Mouse (Mus musculus) hindbrain, embryonic 10.5 days (tissue): ENCODE data around the gene Csgalnact2. TPM values are rescaled to one million over a fixed set of nuclear protein-coding genes. Genes with fewer than 3 reads are reported as not detected.

Source experiments
- DNase-seq: peaks from one replicate; pipeline ENCODE4 v3.0.0-alpha.2; 2017; ENCODE audit warnings: low spot score
- H3K27ac ChIP-seq: fragments of 300-500 bp; sonication (generic); 2 replicates; pipeline ENCODE4 v1.5.1; 2016; ENCODE audit warnings: mild to moderate bottlenecking, moderate library complexity
- H3K27me3 ChIP-seq: fragments of 300-500 bp; sonication (generic); 2 replicates; pipeline ENCODE4 v1.6.1; 2016; ENCODE audit warnings: mild to moderate bottlenecking; ENCODE audit not compliant: poor library complexity, insufficient read depth, severe bottlenecking
- H3K36me3 ChIP-seq: fragments of 300-500 bp; sonication (generic); 2 replicates; pipeline ENCODE4 v1.6.1; 2016; ENCODE audit warnings: mild to moderate bottlenecking, moderate library complexity
- H3K4me1 ChIP-seq: fragments of 300-500 bp; sonication (generic); replicated peaks from 2 replicates; pipeline ENCODE4 v1.6.1; 2016; ENCODE audit warnings: mild to moderate bottlenecking
- H3K4me3 ChIP-seq: fragments of 300-500 bp; sonication (generic); 2 replicates; pipeline ENCODE4 v1.5.1; 2016; ENCODE audit warnings: mild to moderate bottlenecking, moderate library complexity
- H3K9me3 ChIP-seq: fragments of 300-500 bp; sonication (generic); 2 replicates; pipeline ENCODE4 v1.6.1; 2016; ENCODE audit warnings: mild to moderate bottlenecking, moderate library complexity
- WGBS: fragments of 180-500 bp; shearing (Covaris S2); methylation state at CpG from one replicate; pipeline ENCODE4 v1.1.7; 2016; 5-methylcytosine and 5-hydroxymethylcytosine counted together
- polyA plus RNA-seq: library from polyadenylated mRNA; unstranded; fragments of >200 nt; fragmentation: Nextera tagmentation; extraction: Ambion mirVana; gene quantifications from 2 replicates; pipeline ENCODE4 v1.2.1, GENCODE M21; 2016

Csgalnact2 gene
- polyA plus RNA-seq, 1 experiment from 2014 or later: 5.3 TPM

DNA sequence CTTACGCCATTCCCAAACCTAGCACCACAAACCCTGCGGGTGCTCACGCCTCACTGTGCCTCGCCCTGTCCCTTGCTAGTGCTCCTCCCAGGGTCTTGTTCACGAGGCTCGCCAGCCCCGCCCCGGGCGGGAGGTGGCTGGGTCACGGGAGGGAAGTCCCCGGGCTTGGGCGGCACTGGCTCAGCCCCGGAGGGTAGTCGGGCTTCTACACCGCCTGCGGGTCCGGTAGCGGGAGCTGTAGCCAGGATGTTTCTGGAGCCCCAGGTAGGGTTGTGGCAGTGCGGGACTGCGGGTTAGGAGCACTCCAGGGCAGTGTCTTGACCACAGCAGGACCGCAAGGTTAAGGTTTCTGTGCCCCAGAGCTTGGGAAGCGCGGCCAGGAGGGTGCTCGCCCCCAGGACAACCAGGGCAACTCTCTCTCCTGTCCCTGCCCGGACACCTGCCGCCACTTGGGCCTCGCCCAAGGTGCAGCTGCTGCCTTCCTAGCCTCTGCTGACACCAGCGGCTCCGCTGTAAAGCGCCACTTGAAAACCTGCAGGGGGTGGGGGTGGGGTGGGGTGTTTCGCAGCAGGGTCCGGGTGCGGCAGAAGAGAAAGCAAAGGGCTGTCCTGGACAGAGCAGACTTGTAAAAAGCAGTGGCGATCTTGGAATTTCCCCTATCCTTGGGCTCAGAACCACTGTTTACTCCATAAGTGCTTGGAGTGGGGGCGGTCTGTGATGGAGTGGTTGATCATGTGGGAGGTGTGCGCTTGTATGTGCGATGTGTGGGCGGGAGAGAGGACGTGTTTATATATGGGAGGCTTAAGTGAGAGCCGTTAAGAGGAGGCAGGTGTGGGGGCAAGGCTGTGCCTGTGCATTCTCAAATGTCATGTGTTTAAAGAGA lies 72.5 kb downstream of the Csgalnact2 start:
- peak overlapping the region; percentile 68 for H3K4me3 ChIP-seq
- peak overlapping the region; percentile 69 for H3K27ac ChIP-seq
- peak; percentile 16 for DNase-seq
- H3K36me3 ChIP-seq: no peaks in the 10 kb centered on the region
- no peaks in the 10 kb centered on the region for H3K9me3 ChIP-seq
- H3K27me3 ChIP-seq: peaks cover 45% of the 10 kb centered on the region
- H3K4me1 ChIP-seq: peaks cover 27% of the 10 kb centered on the region
- 3% methylated on average over 40 of the region's 40 CpGs for WGBS

DNA sequence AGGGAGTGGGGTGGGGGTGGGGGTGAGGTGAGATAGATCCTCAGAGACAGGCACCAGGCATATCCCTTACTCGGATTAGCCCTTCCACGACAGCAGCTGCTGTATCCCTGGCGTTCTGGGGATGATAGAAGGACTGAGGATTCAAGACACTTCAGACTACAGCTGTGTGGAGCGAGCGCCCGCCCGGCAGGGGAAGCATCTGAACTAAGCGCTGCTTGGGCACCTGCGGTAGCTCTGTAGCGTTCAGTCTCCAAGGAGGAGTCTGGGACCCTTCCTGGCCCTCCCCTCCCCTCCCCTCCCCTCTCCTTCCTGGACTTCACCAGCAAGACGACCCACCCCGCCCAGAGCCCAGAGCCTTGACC lies 73.1 kb downstream of the Csgalnact2 start:
- WGBS: under 1% methylated on average over 12 of the region's 12 CpGs
- H3K4me1 ChIP-seq: peaks cover 27% of the 10 kb centered on the region
- peak overlapping the region; percentile 69; the same call in 1 of the 2 replicates for H3K27ac ChIP-seq
- no peaks in the 10 kb centered on the region for H3K9me3 ChIP-seq
- H3K27me3 ChIP-seq: peaks cover 45% of the 10 kb centered on the region
- H3K36me3 ChIP-seq: no peaks in the 10 kb centered on the region
- peak; percentile 38 for DNase-seq
- peak overlapping the region; percentile 68 for H3K4me3 ChIP-seq

DNA sequence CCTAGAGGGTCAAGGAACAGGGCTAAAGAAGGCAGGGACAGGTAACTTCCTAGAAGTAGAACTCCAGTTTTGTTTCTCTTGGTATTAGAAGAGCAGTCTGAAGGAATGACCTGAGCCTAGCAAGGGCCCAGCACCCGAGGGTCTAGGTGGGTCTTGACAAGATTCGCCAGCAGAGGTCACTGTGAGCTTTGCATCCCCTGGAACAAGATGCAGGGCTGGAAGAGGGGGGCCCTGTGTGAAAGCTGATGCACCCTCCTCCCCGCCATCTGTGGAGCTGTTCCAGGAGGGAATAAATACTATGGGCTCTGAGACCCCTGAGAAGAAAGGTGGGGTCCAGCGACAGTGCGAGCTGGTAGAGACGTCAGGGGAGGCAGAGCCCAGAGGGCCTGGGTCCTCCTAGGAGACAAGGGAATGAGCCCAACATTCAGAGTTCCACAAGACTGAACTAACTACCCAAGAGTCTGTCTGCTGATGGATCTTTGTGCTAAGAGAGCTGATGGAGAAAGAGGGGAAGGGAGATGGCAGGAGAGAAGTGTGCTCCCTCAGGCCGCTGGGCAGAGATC lies 73.9 kb downstream of the Csgalnact2 start:
- peaks cover 45% of the 10 kb centered on the region for H3K27me3 ChIP-seq

DNA sequence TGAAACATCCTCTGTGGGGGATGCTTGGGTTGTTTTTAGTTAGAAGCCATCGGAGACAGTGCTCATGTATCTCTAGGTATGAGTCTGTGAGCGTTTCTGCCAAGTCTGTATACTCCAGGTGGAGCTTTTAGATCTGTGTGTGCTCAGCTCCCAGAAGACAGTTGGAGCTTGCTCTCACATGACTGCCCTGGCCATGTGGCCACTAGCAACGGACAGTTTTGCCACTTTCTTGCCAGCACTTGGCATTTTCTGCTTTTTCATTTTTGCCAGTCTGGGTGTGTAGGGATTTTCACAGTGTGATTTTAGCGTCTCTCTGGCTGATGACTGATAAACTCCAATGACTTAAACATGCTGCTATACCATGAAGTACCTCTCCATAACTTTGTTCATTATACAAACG lies 75.7 kb downstream of the Csgalnact2 start:
- H3K36me3 ChIP-seq: no peaks in the 10 kb centered on the region
- WGBS: 76% methylated on average over 5 of the region's 5 CpGs
- H3K27me3 ChIP-seq: peaks cover 39% of the 10 kb centered on the region
- no peaks in the 10 kb centered on the region for H3K9me3 ChIP-seq
- peaks cover 26% of the 10 kb centered on the region for H3K4me1 ChIP-seq
- no peak for DNase-seq
- H3K27ac ChIP-seq: no peak overlapping the region
- no peak overlapping the region for H3K4me3 ChIP-seq

More for the DNA sequence above, 73.9 kb downstream of the Csgalnact2 start:
- Histone ChIP-seq H3K9me3 (no peaks in the 10 kb centered on the region), H3K36me3 (no peaks in the 10 kb centered on the region), H3K4me3 (0 out of 2 replicates have a peak overlapping the region, but pooled peaks have one; percentile 21), H3K4me1 (peaks cover 27% of the 10 kb centered on the region), H3K27ac (no peak overlapping the region)
- DNase-seq: peak; percentile 64
- 10% methylated on average over 7 of the region's 7 CpGs for WGBS

DNA sequence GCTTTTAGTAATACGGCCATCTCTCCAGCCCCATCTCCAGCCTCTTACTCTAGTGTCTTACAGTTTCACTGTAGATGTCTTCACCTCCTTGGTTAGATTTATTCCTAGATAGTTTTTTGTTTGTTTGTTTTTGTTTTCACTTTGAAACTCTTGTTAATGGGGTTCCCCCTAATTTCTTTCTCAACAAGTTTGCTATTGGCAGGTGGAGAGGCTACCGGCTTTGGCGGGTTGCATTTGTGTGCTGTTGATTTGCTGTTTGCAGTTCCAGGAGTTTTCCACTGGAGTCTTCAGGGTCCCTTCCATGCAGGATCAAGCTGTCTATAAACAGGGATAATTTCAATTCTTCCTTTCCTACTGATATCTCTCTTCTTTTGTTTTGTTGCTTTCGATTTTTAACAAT lies 77.7 kb downstream of the Csgalnact2 start:
- Histone ChIP-seq H3K4me3 (no peak overlapping the region), H3K4me1 (peaks cover 14% of the 10 kb centered on the region), H3K9me3 (no peaks in the 10 kb centered on the region), H3K27me3 (peaks cover 19% of the 10 kb centered on the region), H3K36me3 (no peaks in the 10 kb centered on the region), H3K27ac (no peak overlapping the region)
- WGBS: 89% methylated on average over 4 of the region's 4 CpGs
- DNase-seq: no peak

Other genes starting within 250 kb of the Csgalnact2 start
- gene Hnrnpf, start 238.8 kb downstream of the Csgalnact2 start, polyA plus RNA-seq: 559 and 788 TPM in 2 replicates
- gene Fxyd4, start 201.4 kb downstream of the Csgalnact2 start, polyA plus RNA-seq: 2.1 and 2.6 TPM in 2 replicates
- gene Rasgef1a, start 127.7 kb downstream of the Csgalnact2 start, polyA plus RNA-seq: 0.06 TPM in 1 of 2 replicates, not detected in the other
- gene Ret, start 58.6 kb upstream of the Csgalnact2 start, polyA plus RNA-seq: 5.2 and 5.7 TPM in 2 replicates